Mouse (Mus musculus) limb, embryonic 14.5 days (tissue): Measurements from ENCODE around the gene Dkk3. TPM values are rescaled to one million over a fixed set of nuclear protein-coding genes. Genes with fewer than 3 reads are reported as not detected.
A peak's percentile ranks its signal among the peaks of the same experiment; 100 is the strongest.
"Not testable (repeated sequence)": the region's sequence is repeated elsewhere in the genome, so short reads cannot be mapped to it uniquely, and the experiment has no call there.

Source experiments
- ATAC-seq: fragments of 200-750 bp; cut with Nextera tagmentation; 2 replicates; pipeline ENCODE4 v1.8.0; 2017; ENCODE audit warnings: low read depth, moderate number of reproducible peaks, moderate TSS enrichment; ENCODE audit not compliant: low FRiP score
- DNase-seq: peaks from one replicate; pipeline ENCODE4 v3.0.0-alpha.2; 2015; ENCODE audit warnings: low spot score
- H3K27ac ChIP-seq: fragments of 300-500 bp; sonication (generic); replicated peaks from 2 replicates; pipeline ENCODE4 v1.5.1; 2014; ENCODE audit warnings: low read depth, mild to moderate bottlenecking, low read length, moderate library complexity, mixed read lengths
- H3K27me3 ChIP-seq: fragments of 300-500 bp; sonication (generic); 2 replicates; pipeline ENCODE4 v1.6.1; 2014; ENCODE audit warnings: low read length, mixed read lengths; ENCODE audit not compliant: control insufficient read depth, insufficient read depth
- H3K36me3 ChIP-seq: fragments of 300-500 bp; sonication (generic); 2 replicates; pipeline ENCODE4 v1.6.1; 2014; ENCODE audit warnings: mild to moderate bottlenecking, low read length, moderate library complexity, mixed read lengths; ENCODE audit not compliant: control insufficient read depth, insufficient read depth
- H3K4me1 ChIP-seq: fragments of 300-500 bp; sonication (generic); 2 replicates; pipeline ENCODE4 v1.6.1; 2014; ENCODE audit warnings: antibody characterized with exemption, low read length, mixed read lengths; ENCODE audit not compliant: control insufficient read depth, insufficient read depth
- H3K4me2 ChIP-seq: fragments of 300-500 bp; sonication (generic); replicated peaks from 2 replicates; pipeline ENCODE4 v1.6.1; 2014; ENCODE audit warnings: low read depth, mild to moderate bottlenecking, low read length, moderate library complexity; ENCODE audit not compliant: severe bottlenecking
- H3K4me3 ChIP-seq: fragments of 300-500 bp; sonication (generic); replicated peaks from 2 replicates; pipeline ENCODE4 v1.5.1; 2014; ENCODE audit warnings: low read length
- H3K9ac ChIP-seq: fragments of 300-500 bp; sonication (generic); 2 replicates; pipeline ENCODE4 v1.6.1; 2014; ENCODE audit warnings: mild to moderate bottlenecking, low read depth, low read length, moderate library complexity; ENCODE audit not compliant: severe bottlenecking
- H3K9me3 ChIP-seq: fragments of 300-500 bp; sonication (generic); 2 replicates; pipeline ENCODE4 v1.6.1; 2016; ENCODE audit warnings: low read length; ENCODE audit not compliant: control insufficient read depth
- POLR2A ChIP-seq: fragments of 200-500 bp; IDR thresholded peaks from 2 replicates; pipeline ENCODE4 v1.8.0; 2012; ENCODE audit warnings: inconsistent platforms, mild to moderate bottlenecking, moderate library complexity, borderline replicate concordance; ENCODE audit not compliant: insufficient read depth, insufficient read length; ENCODE audit errors: extremely low read depth
- WGBS: fragments of 180-500 bp; shearing (Covaris S2); extraction: QIAGEN DNeasy Blood & Tissue Kit; methylation state at CpG from one replicate; pipeline ENCODE4 v1.1.7; 2014; 5-methylcytosine and 5-hydroxymethylcytosine counted together
- polyA plus RNA-seq, 2 experiments: library from polyadenylated mRNA; depleted of rRNA in 1 of 2; stranded (reverse) in 1 of 2; unstranded in 1 of 2; fragments of >200 nt; fragmentation: Nextera tagmentation in 1 of 2; extraction: Ambion mirVana in 1 of 2; gene quantifications; 2 replicates each; pipeline versions ENCODE4 v1.2.1 to v1.2.3; 2012 to 2014

Gene Dkk3
- polyA plus RNA-seq, 2 experiments, result 37.9 to 62.6 TPM

- Histone ChIP-seq H3K27ac (no peak overlapping the region), H3K4me1 (no peaks in the 10 kb centered on the region), H3K4me2 (no peak overlapping the region), H3K27me3 (no peaks in the 10 kb centered on the region), H3K36me3 (peaks cover 82% of the 10 kb centered on the region), H3K4me3 (no peak overlapping the region), H3K9me3 (no peaks in the 10 kb centered on the region), H3K9ac (no peak overlapping the region)
- no peak for TF ChIP-seq POLR2A
- ATAC-seq (no peak), DNase-seq (no peak)
- 88% methylated on average over 5 of the region's 5 CpGs for WGBS
These were observed 55.0 kb downstream of the Dkk3 start for GRCm38 (mm10) chr7:112103816-112104215.

- ATAC-seq (no peak), DNase-seq (no peak)
- no peaks in the 10 kb centered on the region for H3K4me1 ChIP-seq
- peaks cover 82% of the 10 kb centered on the region for H3K36me3 ChIP-seq
- H3K27me3 ChIP-seq, result no peaks in the 10 kb centered on the region
- H3K4me3 ChIP-seq, result no peak overlapping the region
- no peaks in the 10 kb centered on the region for H3K9me3 ChIP-seq
- TF ChIP-seq POLR2A, result no peak
- no peak overlapping the region for H3K4me2 ChIP-seq
- no peak overlapping the region for H3K9ac ChIP-seq
- WGBS, result 76% methylated on average over 5 of the region's 5 CpGs
- no peak overlapping the region for H3K27ac ChIP-seq
These were observed 55.9 kb downstream of the Dkk3 start for GRCm38 (mm10) chr7:112102933-112103332.

GRCm38 (mm10) chr7:112100887-112101286, 58.0 kb downstream of the Dkk3 start:
- no peaks in the 10 kb centered on the region for H3K27me3 ChIP-seq
- no peaks in the 10 kb centered on the region for H3K4me1 ChIP-seq
- no peak for ATAC-seq
- no peak overlapping the region for H3K27ac ChIP-seq
- no peak overlapping the region for H3K4me3 ChIP-seq
- no peak overlapping the region for H3K9ac ChIP-seq
- DNase-seq, result no peak
- peaks cover 83% of the 10 kb centered on the region for H3K36me3 ChIP-seq
- WGBS, result 88% methylated on average over 2 of the region's 2 CpGs
- no peak for TF ChIP-seq POLR2A
- H3K4me2 ChIP-seq, result no peak overlapping the region
- H3K9me3 ChIP-seq, result no peaks in the 10 kb centered on the region

- not testable (repeated sequence) for H3K4me3 ChIP-seq, H3K4me1 ChIP-seq, H3K9me3 ChIP-seq, H3K4me2 ChIP-seq, ATAC-seq, H3K27me3 ChIP-seq, H3K27ac ChIP-seq, H3K9ac ChIP-seq, DNase-seq
- WGBS, result 83% methylated on average over 4 of the region's 4 CpGs
- H3K36me3 ChIP-seq, result peaks cover 90% of the 10 kb centered on the region
These were observed 63.9 kb downstream of the Dkk3 start for GRCm38 (mm10) chr7:112094923-112095322.

- no peak overlapping the region for H3K27ac ChIP-seq
- no peaks in the 10 kb centered on the region for H3K4me1 ChIP-seq
- H3K4me3 ChIP-seq, result no peak overlapping the region
- H3K36me3 ChIP-seq, result peaks cover 61% of the 10 kb centered on the region
- H3K9me3 ChIP-seq, result no peaks in the 10 kb centered on the region
- H3K4me2 ChIP-seq, result no peak overlapping the region
- H3K9ac ChIP-seq, result no peak overlapping the region
- WGBS, result 91% methylated on average over 2 of the region's 2 CpGs
- no peaks in the 10 kb centered on the region for H3K27me3 ChIP-seq
- no peak for DNase-seq
- ATAC-seq, result no peak
- TF ChIP-seq POLR2A, result no peak
These were observed 72.7 kb downstream of the Dkk3 start for GRCm38 (mm10) chr7:112086186-112086585.

- H3K4me3 ChIP-seq, result no peak overlapping the region
- WGBS, result 45% methylated on average over 4 of the region's 4 CpGs
- DNase-seq (peak; percentile 79), ATAC-seq (no peak; the same call in 1 of the 2 replicates)
- H3K36me3 ChIP-seq, result peaks cover 61% of the 10 kb centered on the region
- H3K4me1 ChIP-seq, result no peaks in the 10 kb centered on the region
- H3K4me2 ChIP-seq, result no peak overlapping the region
- no peak overlapping the region for H3K9ac ChIP-seq
- no peak overlapping the region for H3K27ac ChIP-seq
- no peaks in the 10 kb centered on the region for H3K9me3 ChIP-seq
- TF ChIP-seq POLR2A, result no peak
- no peaks in the 10 kb centered on the region for H3K27me3 ChIP-seq
These were observed 73.8 kb downstream of the Dkk3 start for GRCm38 (mm10) chr7:112085062-112085461.
